Mouse (Mus musculus): ENCODE results near the gene Btbd9. TPM values are rescaled to one million over a fixed set of nuclear protein-coding genes. Genes with fewer than 3 reads are reported as not detected.

Btbd9 gene
- polyA plus RNA-seq, 1 experiment from 2014 or later = 63.4 TPM

DNA sequence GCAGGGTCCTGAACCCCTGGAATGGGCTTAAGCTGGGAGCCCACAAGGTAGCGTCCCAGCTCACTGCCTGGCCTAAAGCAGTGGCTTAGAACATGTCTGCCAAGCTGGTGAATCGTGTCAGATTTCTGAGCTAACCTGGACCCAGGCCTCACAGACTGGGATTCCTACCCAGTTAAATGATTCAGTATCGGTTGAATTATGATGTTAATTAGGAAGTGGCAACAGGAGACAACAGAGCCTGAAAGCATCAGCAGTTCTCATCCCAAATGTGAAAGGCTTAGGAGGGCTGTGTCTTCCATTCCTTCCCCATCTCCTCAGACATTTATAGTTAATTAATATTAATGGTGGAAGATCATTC is 314.3 kb downstream of the Btbd9 start:
- Histone ChIP-seq H3K27ac (ENCODE audit: low read depth, low read length) (no peak overlapping the region), H3K4me2 (ENCODE audit: low read depth, low read length, severe bottlenecking) (no peak overlapping the region), H3K4me3 (ENCODE audit: low read depth, low read length) (no peak overlapping the region), H3K36me3 (ENCODE audit: control insufficient read depth, insufficient read depth, low read length) (no peaks in the 10 kb centered on the region), H3K27me3 (ENCODE audit: control insufficient read depth, insufficient read depth, low read length) (no peaks in the 10 kb centered on the region), H3K9ac (ENCODE audit: low read length) (no peak overlapping the region), H3K4me1 (replicated peaks; ENCODE audit: control insufficient read depth, insufficient read depth, low read length) (peaks cover 4% of the 10 kb centered on the region; the same call in 1 of the 2 replicates), H3K9me3 (ENCODE audit: control insufficient read depth, low read length) (no peaks in the 10 kb centered on the region)
- ATAC-seq (replicated peaks; ENCODE audit: low FRiP score) (no peak), DNase-seq (ENCODE audit: low spot score) (no peak)
- WGBS = 65% methylated on average over 3 of the region's 3 CpGs

- peaks cover 7% of the 10 kb centered on the region; the same call in 1 of the 2 replicates for H3K4me1 ChIP-seq (replicated peaks; ENCODE audit: control insufficient read depth, insufficient read depth, low read length)
- WGBS = 71% methylated on average over 10 of the region's 10 CpGs
- H3K27me3 ChIP-seq (ENCODE audit: control insufficient read depth, insufficient read depth, low read length) = no peaks in the 10 kb centered on the region
- no peak overlapping the region for H3K4me2 ChIP-seq (ENCODE audit: low read depth, low read length, severe bottlenecking)
- no peak overlapping the region for H3K9ac ChIP-seq (ENCODE audit: low read length)
- H3K9me3 ChIP-seq (ENCODE audit: control insufficient read depth, low read length) = no peaks in the 10 kb centered on the region
- ATAC-seq (replicated peaks; ENCODE audit: low FRiP score) (no peak), DNase-seq (ENCODE audit: low spot score) (no peak)
- H3K27ac ChIP-seq (ENCODE audit: low read depth, low read length) = no peak overlapping the region
- H3K4me3 ChIP-seq (ENCODE audit: low read depth, low read length) = no peak overlapping the region
- H3K36me3 ChIP-seq (ENCODE audit: control insufficient read depth, insufficient read depth, low read length) = no peaks in the 10 kb centered on the region
These were observed 314.8 kb downstream of the Btbd9 start for GRCm38 (mm10) chr17:30261307-30261982.

GRCm38 (mm10) chr17:30260641-30261306 is 315.5 kb downstream of the Btbd9 start:
- no peak for ATAC-seq (replicated peaks; ENCODE audit: low FRiP score)
- Histone ChIP-seq H3K4me2 (ENCODE audit: low read depth, low read length, severe bottlenecking) (no peak overlapping the region), H3K9me3 (ENCODE audit: control insufficient read depth, low read length) (no peaks in the 10 kb centered on the region), H3K27me3 (ENCODE audit: control insufficient read depth, insufficient read depth, low read length) (no peaks in the 10 kb centered on the region), H3K4me3 (ENCODE audit: low read depth, low read length) (no peak overlapping the region), H3K9ac (ENCODE audit: low read length) (no peak overlapping the region), H3K36me3 (ENCODE audit: control insufficient read depth, insufficient read depth, low read length) (no peaks in the 10 kb centered on the region), H3K4me1 (replicated peaks; ENCODE audit: control insufficient read depth, insufficient read depth, low read length) (peaks cover 11% of the 10 kb centered on the region), H3K27ac (ENCODE audit: low read depth, low read length) (no peak overlapping the region)
- WGBS = 65% methylated on average over 6 of the region's 6 CpGs
- no peak for DNase-seq (ENCODE audit: low spot score)

DNA sequence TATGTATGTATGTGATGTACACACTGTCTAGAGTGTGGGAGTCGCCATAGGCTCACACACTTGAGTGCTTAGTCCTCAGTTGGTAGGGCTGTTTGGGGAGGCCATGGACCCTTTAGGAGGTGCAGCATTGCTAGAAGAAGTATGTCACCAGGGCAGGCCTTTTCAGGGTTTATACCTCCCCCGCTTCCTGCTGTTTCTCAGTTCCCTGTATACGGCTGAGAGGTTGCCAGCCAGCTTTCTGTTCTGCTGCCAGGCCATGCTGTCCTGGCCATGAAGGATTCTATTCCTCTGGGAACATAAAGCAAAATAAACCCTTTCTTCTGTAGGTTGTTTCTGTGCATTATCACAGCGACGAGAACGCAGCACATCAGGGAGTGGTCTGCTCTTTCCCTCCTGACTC is 316.4 kb downstream of the Btbd9 start:
- Histone ChIP-seq H3K36me3 (ENCODE audit: control insufficient read depth, insufficient read depth, low read length) (no peaks in the 10 kb centered on the region), H3K4me3 (ENCODE audit: low read depth, low read length) (no peak overlapping the region), H3K9me3 (ENCODE audit: control insufficient read depth, low read length) (no peaks in the 10 kb centered on the region), H3K4me1 (replicated peaks; ENCODE audit: control insufficient read depth, insufficient read depth, low read length) (peaks cover 15% of the 10 kb centered on the region), H3K9ac (ENCODE audit: low read length) (no peak overlapping the region), H3K27me3 (ENCODE audit: control insufficient read depth, insufficient read depth, low read length) (no peaks in the 10 kb centered on the region), H3K4me2 (ENCODE audit: low read depth, low read length, severe bottlenecking) (no peak overlapping the region), H3K27ac (ENCODE audit: low read depth, low read length) (no peak overlapping the region)
- DNase-seq (ENCODE audit: low spot score) = no peak
- ATAC-seq (replicated peaks; ENCODE audit: low FRiP score) = no peak
- 83% methylated on average over 6 of the region's 6 CpGs for WGBS

DNA sequence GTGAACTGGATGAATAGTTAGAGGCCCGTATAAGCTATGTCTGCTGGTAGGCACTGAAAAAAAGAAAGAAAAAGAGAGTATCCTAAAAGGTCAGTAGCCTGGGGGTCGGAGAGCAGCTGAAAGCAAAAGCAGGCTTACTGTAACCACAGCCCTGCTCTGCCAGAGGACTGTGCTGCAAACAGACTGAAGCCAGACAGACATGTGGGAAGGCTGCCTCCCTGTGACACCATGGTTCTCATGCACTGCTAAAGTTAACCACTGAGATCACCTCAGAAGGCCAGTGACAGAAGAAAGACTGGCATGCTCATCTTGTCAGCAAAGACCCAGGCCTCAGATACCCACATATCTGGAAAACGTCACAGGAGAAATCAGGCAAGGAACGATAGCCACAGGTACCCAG is 317.8 kb downstream of the Btbd9 start:
- Histone ChIP-seq H3K27ac (ENCODE audit: low read depth, low read length) (no peak overlapping the region), H3K4me3 (ENCODE audit: low read depth, low read length) (no peak overlapping the region), H3K27me3 (ENCODE audit: control insufficient read depth, insufficient read depth, low read length) (no peaks in the 10 kb centered on the region), H3K4me1 (replicated peaks; ENCODE audit: control insufficient read depth, insufficient read depth, low read length) (peaks cover 19% of the 10 kb centered on the region), H3K4me2 (ENCODE audit: low read depth, low read length, severe bottlenecking) (no peak overlapping the region), H3K36me3 (ENCODE audit: control insufficient read depth, insufficient read depth, low read length) (no peaks in the 10 kb centered on the region), H3K9me3 (ENCODE audit: control insufficient read depth, low read length) (no peaks in the 10 kb centered on the region), H3K9ac (ENCODE audit: low read length) (no peak overlapping the region)
- 69% methylated on average over 4 of the region's 4 CpGs for WGBS
- ATAC-seq (replicated peaks; ENCODE audit: low FRiP score) (no peak), DNase-seq (ENCODE audit: low spot score) (no peak)

GRCm38 (mm10) chr17:30255928-30256560 is 320.2 kb downstream of the Btbd9 start:
- H3K4me1 ChIP-seq (replicated peaks; ENCODE audit: control insufficient read depth, insufficient read depth, low read length) = peaks cover 15% of the 10 kb centered on the region
- H3K27ac ChIP-seq (ENCODE audit: low read depth, low read length) = no peak overlapping the region
- H3K4me2 ChIP-seq (ENCODE audit: low read depth, low read length, severe bottlenecking) = no peak overlapping the region
- no peaks in the 10 kb centered on the region for H3K27me3 ChIP-seq (ENCODE audit: control insufficient read depth, insufficient read depth, low read length)
- WGBS = 73% methylated on average over 8 of the region's 8 CpGs
- DNase-seq (ENCODE audit: low spot score) (no peak), ATAC-seq (replicated peaks; ENCODE audit: low FRiP score) (no peak)
- no peak overlapping the region for H3K9ac ChIP-seq (ENCODE audit: low read length)
- no peak overlapping the region for H3K4me3 ChIP-seq (ENCODE audit: low read depth, low read length)
- H3K9me3 ChIP-seq (ENCODE audit: control insufficient read depth, low read length) = no peaks in the 10 kb centered on the region
- no peaks in the 10 kb centered on the region for H3K36me3 ChIP-seq (ENCODE audit: control insufficient read depth, insufficient read depth, low read length)

DNA sequence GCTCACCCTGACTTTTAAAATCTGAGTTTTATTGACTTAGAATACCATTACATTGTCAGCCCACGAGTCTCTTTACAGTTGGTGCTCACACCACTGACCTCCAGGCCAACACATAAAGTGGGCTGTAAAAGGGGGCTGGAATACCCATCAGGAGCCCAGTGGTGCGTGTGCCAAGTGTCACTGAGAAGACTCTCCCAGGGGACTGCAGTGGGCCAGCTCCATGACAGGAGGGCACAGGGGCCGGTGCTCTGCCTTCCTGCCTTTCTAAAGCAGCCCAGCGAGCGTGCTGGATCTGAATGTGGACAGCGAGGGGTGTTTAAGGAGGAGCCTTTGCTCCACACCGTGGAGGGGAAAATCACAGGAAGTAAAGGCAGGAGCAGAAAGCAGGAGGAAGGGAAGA is 322.4 kb downstream of the Btbd9 start:
- Histone ChIP-seq H3K27me3 (ENCODE audit: control insufficient read depth, insufficient read depth, low read length) (no peaks in the 10 kb centered on the region), H3K4me3 (ENCODE audit: low read depth, low read length) (no peak overlapping the region), H3K9ac (ENCODE audit: low read length) (no peak overlapping the region), H3K36me3 (ENCODE audit: control insufficient read depth, insufficient read depth, low read length) (no peaks in the 10 kb centered on the region), H3K9me3 (ENCODE audit: control insufficient read depth, low read length) (no peaks in the 10 kb centered on the region), H3K4me1 (replicated peaks; ENCODE audit: control insufficient read depth, insufficient read depth, low read length) (peaks cover 15% of the 10 kb centered on the region), H3K4me2 (ENCODE audit: low read depth, low read length, severe bottlenecking) (no peak overlapping the region), H3K27ac (ENCODE audit: low read depth, low read length) (no peak overlapping the region)
- WGBS = 64% methylated on average over 7 of the region's 7 CpGs
- DNase-seq (ENCODE audit: low spot score) (no peak), ATAC-seq (replicated peaks; ENCODE audit: low FRiP score) (no peak)

DNA sequence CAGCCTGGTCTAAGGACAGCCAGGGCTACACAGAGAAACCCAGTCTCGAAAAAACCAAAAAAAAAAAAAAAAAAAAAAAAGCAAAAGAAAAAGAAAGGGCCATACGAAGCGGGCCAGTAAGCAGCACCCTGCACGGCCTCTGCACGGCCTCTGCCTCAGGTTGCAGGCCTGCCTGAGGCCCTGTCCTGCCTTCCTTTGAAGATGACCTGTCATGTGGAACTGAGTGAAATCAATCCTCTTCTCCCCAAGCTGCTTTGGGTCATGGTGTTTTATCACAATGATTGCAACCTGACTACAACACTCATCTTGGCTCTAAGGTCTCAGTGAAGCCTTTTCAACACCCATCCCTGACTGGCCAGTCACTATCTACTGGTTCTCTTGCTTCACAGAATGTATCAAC is 323.3 kb downstream of the Btbd9 start:
- no peaks in the 10 kb centered on the region for H3K27me3 ChIP-seq (ENCODE audit: control insufficient read depth, insufficient read depth, low read length)
- DNase-seq (ENCODE audit: low spot score) = no peak
- no peak for ATAC-seq (replicated peaks; ENCODE audit: low FRiP score)
- H3K4me1 ChIP-seq (replicated peaks; ENCODE audit: control insufficient read depth, insufficient read depth, low read length) = peaks cover 15% of the 10 kb centered on the region
- H3K4me3 ChIP-seq (ENCODE audit: low read depth, low read length) = no peak overlapping the region
- no peak overlapping the region for H3K27ac ChIP-seq (ENCODE audit: low read depth, low read length)
- no peak overlapping the region for H3K4me2 ChIP-seq (ENCODE audit: low read depth, low read length, severe bottlenecking)
- H3K36me3 ChIP-seq (ENCODE audit: control insufficient read depth, insufficient read depth, low read length) = no peaks in the 10 kb centered on the region
- no peak overlapping the region for H3K9ac ChIP-seq (ENCODE audit: low read length)
- H3K9me3 ChIP-seq (ENCODE audit: control insufficient read depth, low read length) = no peaks in the 10 kb centered on the region
- WGBS = 54% methylated on average over 5 of the region's 5 CpGs

All from forebrain, embryonic 11.5 days (tissue).